Mouse (Mus musculus): ENCODE results near the gene Traf4. TPM values are rescaled to one million over a fixed set of nuclear protein-coding genes. Genes with fewer than 3 reads are reported as not detected.

Gene Traf4
- total and polyA plus RNA-seq, 3 experiments, result 34.4 to 42.0 TPM; not detected in 1

DNA sequence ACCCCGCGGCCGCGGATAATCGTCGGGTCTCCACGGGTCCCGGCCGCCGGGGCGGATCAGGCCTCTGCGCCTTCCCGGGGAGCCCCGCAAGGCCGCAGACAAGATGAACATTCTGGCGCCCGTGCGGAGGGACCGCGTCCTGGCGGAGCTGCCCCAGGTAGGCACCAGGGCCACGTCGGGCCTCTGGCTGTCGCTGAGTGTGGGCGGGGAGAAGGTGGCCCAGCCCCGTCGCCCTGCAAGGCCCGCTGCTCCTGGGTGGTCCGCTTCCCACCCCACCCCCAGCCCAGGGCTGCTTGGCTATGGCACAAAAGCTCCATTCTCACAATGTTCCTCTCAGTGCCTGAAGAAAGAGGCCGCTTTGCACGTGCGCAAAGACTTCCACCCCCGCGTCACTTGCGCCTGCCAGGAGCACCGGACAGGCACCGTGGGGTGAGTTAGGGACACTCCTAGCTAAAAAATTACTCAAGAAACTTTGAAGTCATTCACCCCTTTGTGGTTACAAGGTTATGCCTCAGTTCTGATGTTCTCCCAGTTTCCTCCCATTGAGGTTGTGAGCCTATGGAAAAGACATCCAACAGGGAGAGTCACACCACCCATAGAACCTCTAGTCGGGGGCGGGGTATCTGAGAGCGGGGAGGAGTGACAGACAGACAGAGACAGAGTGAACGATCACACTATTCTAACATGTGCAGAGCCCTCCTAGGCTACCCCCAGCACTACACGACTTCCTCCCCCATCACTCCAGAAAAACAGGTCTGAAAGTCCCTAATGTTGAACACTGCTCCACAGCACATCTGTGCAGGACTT, 24.0 kb upstream of the Traf4 start:
- H3K9ac ChIP-seq (ENCODE audit: control insufficient read depth, low read depth, low read length, poor library complexity, severe bottlenecking), result peak overlapping the region; percentile 88
- H3K4me1 ChIP-seq (ENCODE audit: control insufficient read depth in 1 of 2, insufficient read depth in 2 of 2, low read length in 2 of 2), result peaks cover 0 to 15% of the 10 kb centered on the region in 2 experiments; a peak in 3 of 4 replicates
- H3K36me3 ChIP-seq (ENCODE audit: control insufficient read depth in 1 of 2, insufficient read depth in 2 of 2, low read length in 2 of 2), result peaks cover 0 to 6% of the 10 kb centered on the region in 2 experiments; a peak in 3 of 4 replicates
- H3K27ac ChIP-seq (ENCODE audit: control insufficient read depth, low read depth, low read length), result peak overlapping the region; percentile 28
- no peaks in the 10 kb centered on the region for H3K9me3 ChIP-seq (replicated peaks; ENCODE audit: insufficient read depth, low read length)
- H3K27me3 ChIP-seq (ENCODE audit: control insufficient read depth in 1 of 2, insufficient read depth in 2 of 2, low read length in 2 of 2), result peaks cover 0 to 6% of the 10 kb centered on the region in 2 experiments; a peak in 1 of 4 replicates
- peak overlapping the region; percentile 72 to 73 for H3K4me3 ChIP-seq (ENCODE audit: control insufficient read depth in 1 of 2, insufficient read depth in 1 of 2, low read depth in 2 of 2, low read length in 2 of 2)
- H3K79me2 ChIP-seq (ENCODE audit: control insufficient read depth, insufficient read depth, low read length, poor library complexity), result peaks cover 7% of the 10 kb centered on the region; the same call in 1 of the 2 replicates
- peak; percentile 71 for DNase-seq (ENCODE audit: low read depth, low spot score)
- TF ChIP-seq CHD1 (IDR thresholded peaks at IDR 0.05; ENCODE audit: low read depth, low read length) (peak; percentile 37; the same call in 1 of the 2 replicates), TCF12 (IDR thresholded peaks at IDR 0.05; ENCODE audit: low read depth, low read length) (no peak; the same call in 1 of the 2 replicates), MXI1 (IDR thresholded peaks at IDR 0.05; ENCODE audit: low read depth, low read length) (peak; percentile 88; the same call in 1 of the 2 replicates), MAFK (IDR thresholded peaks at IDR 0.05; ENCODE audit: borderline replicate concordance, low read depth, low read length) (no peak), ETS1 (IDR thresholded peaks at IDR 0.05; ENCODE audit: low read depth, low read length) (0 out of 2 replicates have a peak, but pooled peaks have one; percentile 2), NRF1 (IDR thresholded peaks at IDR 0.05; ENCODE audit: insufficient read depth, low read depth, low read length, poor library complexity, severe bottlenecking) (peak; percentile 71), USF2 (IDR thresholded peaks at IDR 0.05; ENCODE audit: borderline replicate concordance in 1 of 2, insufficient read depth in 1 of 2, low read depth in 1 of 2, low read length in 2 of 2) (no peak), RCOR1 (IDR thresholded peaks at IDR 0.05; ENCODE audit: low read depth, low read length) (no peak), BHLHE40 (IDR thresholded peaks at IDR 0.05; ENCODE audit: borderline replicate concordance, low read depth, low read length) (peak; percentile 91), GATA1 (IDR thresholded peaks at IDR 0.05; ENCODE audit: low read depth, low read length) (no peak), SIN3A (IDR thresholded peaks at IDR 0.05; ENCODE audit: low read length) (peak; percentile 75), ZC3H11A (IDR thresholded peaks at IDR 0.05; ENCODE audit: low read depth, low read length) (no peak), USF1 (IDR thresholded peaks at IDR 0.05; ENCODE audit: low read depth, low read length) (0 out of 2 replicates have a peak, but pooled peaks have one; percentile 23), RAD21 (IDR thresholded peaks at IDR 0.05; ENCODE audit: low read depth, low read length) (no peak), TAL1 (IDR thresholded peaks at IDR 0.05; ENCODE audit: low read length) (no peak), ELF1 (IDR thresholded peaks at IDR 0.05; ENCODE audit: low read depth, low read length) (no peak), MYC (IDR thresholded peaks at IDR 0.05; ENCODE audit: low read depth, low read length) (no peak; the same call in 1 of the 2 replicates), TBP (IDR thresholded peaks at IDR 0.05; ENCODE audit: low read depth, low read length) (no peak), E2F4 (IDR thresholded peaks at IDR 0.05; ENCODE audit: borderline replicate concordance, low read depth, low read length) (no peak), MEF2A (IDR thresholded peaks at IDR 0.05; ENCODE audit: extremely low read depth, insufficient replicate concordance, low read depth, low read length, poor library complexity, severe bottlenecking) (no peak), ZMIZ1 (IDR thresholded peaks at IDR 0.05; ENCODE audit: low read depth, low read length) (peak; percentile 52; the same call in 1 of the 2 replicates), POLR2AphosphoS2 (IDR thresholded peaks at IDR 0.05; ENCODE audit: low read length) (no peak), CHD2 (IDR thresholded peaks at IDR 0.05; ENCODE audit: low read length) (no peak), ZKSCAN1 (IDR thresholded peaks at IDR 0.05; ENCODE audit: low read depth, low read length) (no peak), GABPA (IDR thresholded peaks at IDR 0.05; ENCODE audit: low read depth, low read length) (no peak), JUND (IDR thresholded peaks at IDR 0.05; ENCODE audit: low read depth, low read length) (no peak), MAX (IDR thresholded peaks at IDR 0.05; ENCODE audit: low read length) (peak; percentile 80), HCFC1 (IDR thresholded peaks at IDR 0.05; ENCODE audit: low read depth, low read length) (peak; percentile 5; the same call in 1 of the 2 replicates), SMC3 (IDR thresholded peaks at IDR 0.05; ENCODE audit: low read depth, low read length) (no peak), MYB (IDR thresholded peaks at IDR 0.05; ENCODE audit: low read depth, low read length) (no peak), ZNF384 (IDR thresholded peaks at IDR 0.05; ENCODE audit: low read depth, low read length) (no peak), CTCF (IDR thresholded peaks at IDR 0.05 in 2 of 3, conservative IDR thresholded peaks at IDR 0.05 in 1 of 3; ENCODE audit: control insufficient read depth in 1 of 3, insufficient read depth in 1 of 3, low read depth in 2 of 3, low read length in 3 of 3, poor library complexity in 1 of 3, severe bottlenecking in 1 of 3) (no peak), POLR2AphosphoS5 (IDR thresholded peaks at IDR 0.05; ENCODE audit: borderline replicate concordance, low read depth, low read length) (no peak), MAZ (IDR thresholded peaks at IDR 0.05; ENCODE audit: low read depth, low read length) (0 out of 2 replicates have a peak, but pooled peaks have one; percentile 32), EP300 (IDR thresholded peaks at IDR 0.05; ENCODE audit: low read depth in 1 of 2, low read length in 2 of 2) (no peak)
